ENCODE assay signal across 12 mouse cellular contexts in the genomic region with DNA sequence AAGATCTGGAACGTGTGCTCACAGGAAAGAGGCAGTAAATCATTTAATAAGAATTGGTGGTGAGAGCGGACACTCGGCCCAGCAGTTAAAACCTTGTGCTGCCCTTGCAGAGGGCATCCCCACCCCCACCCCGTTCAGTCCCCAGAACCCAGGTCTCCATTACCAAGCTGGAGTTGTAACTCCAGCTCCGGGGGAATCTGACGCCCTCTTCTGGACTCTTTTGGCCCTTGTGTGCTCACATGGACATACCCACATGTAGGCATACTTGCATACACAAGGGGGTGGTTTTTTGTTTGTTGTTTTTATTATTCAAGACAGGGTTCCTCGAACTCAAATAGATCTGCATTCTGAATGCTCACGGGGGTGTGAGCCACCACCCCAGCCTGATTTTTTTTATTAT.
DNase-seq lines count a peak whose midpoint lies in the region; ATAC-seq lines count a peak whose summit lies in the region.
"Had no signal": no experiment of that assay in that cellular context is flagged by ENCODE, and none has a peak within 500 bp of the region (broad histone marks: within the 10 kb centered on the region; RNA-seq: fewer than 3 reads in every experiment).

No protein-coding gene starts in this region.

- peak; percentile 24 for DNase-seq in CD4-positive, CD25-positive, alpha-beta regulatory T cell, adult 2 months (ENCODE audit: low read depth, low spot score)
- DNase-seq in A20 (ENCODE audit: low read depth, low spot score) (peak; percentile 75), ZHBTc4 (ENCODE audit: low read depth, low spot score) (peak; percentile 76)
- DNase-seq in left cerebral cortex, postnatal 25 days (ENCODE audit: low spot score in 2 of 2) = no peak
- no peak for DNase-seq in natural killer cell, adult 2 months (ENCODE audit: low spot score in 2 of 2)

- H3K4me2 ChIP-seq in kidney, embryonic 16.5 days (replicated peaks; ENCODE audit: low read depth, low read length) = no peak overlapping the region
- H3K4me2 ChIP-seq in kidney, embryonic 14.5 days (replicated peaks; ENCODE audit: low read depth, low read length) = no peak overlapping the region
- H3K4me2 ChIP-seq: liver, embryonic 15.5 days; neural tube, embryonic 13.5 days had no signal

- 0 out of 2 replicates have a peak overlapping the region, but pooled peaks have one; percentile 51 for H3K9ac ChIP-seq in kidney, embryonic 16.5 days (replicated peaks; ENCODE audit: low read length)
- H3K9ac ChIP-seq in kidney, embryonic 14.5 days (ENCODE audit: low read depth, low read length) = no peak overlapping the region
- H3K9ac ChIP-seq: liver, embryonic 15.5 days; neural tube, embryonic 13.5 days had no signal

- peaks cover 7% of the 10 kb centered on the region; the same call in 1 of the 2 replicates for H3K4me1 ChIP-seq in kidney, embryonic 16.5 days (ENCODE audit: insufficient read depth, low read length)
- H3K4me1 ChIP-seq in kidney, embryonic 14.5 days (ENCODE audit: control insufficient read depth, insufficient read depth, low read length) = peaks cover under 1% of the 10 kb centered on the region

- intact Hi-C loops in left cerebral cortex, postnatal 25 days (cut with DNase I) = loop anchor here (1.0 to 10.0 kb wide), 4 partner anchors 123 to 529 kb away; a partner anchor contains a TSS

- ATAC-seq in CD4-positive, CD25-positive, alpha-beta regulatory T cell, adult 4 months = no peak
- no peak for ATAC-seq in kidney, embryonic 16.5 days (ENCODE audit: low FRiP score, low TSS enrichment)
- no peak for ATAC-seq in kidney, embryonic 14.5 days (ENCODE audit: low FRiP score, low TSS enrichment)

- no peaks in the 10 kb centered on the region for H3K27me3 ChIP-seq in kidney, embryonic 16.5 days (ENCODE audit: insufficient read depth, low read length)
- H3K27me3 ChIP-seq in kidney, embryonic 14.5 days (ENCODE audit: control insufficient read depth, insufficient read depth, low read length) = no peaks in the 10 kb centered on the region
- H3K27me3 ChIP-seq: neural tube, embryonic 13.5 days had no signal

- peak overlapping the region; percentile 51; the same call in 1 of the 2 replicates for H3K27ac ChIP-seq in kidney, embryonic 16.5 days (ENCODE audit: low read length)
- no peak overlapping the region for H3K27ac ChIP-seq in kidney, embryonic 14.5 days (ENCODE audit: low read depth, low read length)
- H3K27ac ChIP-seq: liver, embryonic 15.5 days; neural tube, embryonic 13.5 days had no signal

- H3K9me3 ChIP-seq in kidney, embryonic 16.5 days (ENCODE audit: low read length) = no peaks in the 10 kb centered on the region
- no peaks in the 10 kb centered on the region for H3K9me3 ChIP-seq in kidney, embryonic 14.5 days (ENCODE audit: control insufficient read depth, low read length)
- H3K9me3 ChIP-seq: liver, embryonic 15.5 days; megakaryocyte, embryonic 14.5 days; neural tube, embryonic 13.5 days had no signal

- H3K4me3 ChIP-seq in kidney, embryonic 16.5 days (ENCODE audit: low read length) = no peak overlapping the region
- no peak overlapping the region for H3K4me3 ChIP-seq in kidney, embryonic 14.5 days (ENCODE audit: low read length)
- H3K4me3 ChIP-seq: erythroblast, embryonic 14.5 days; liver, embryonic 15.5 days; megakaryocyte, embryonic 14.5 days; neural tube, embryonic 13.5 days had no signal

- H3K36me3 ChIP-seq in kidney, embryonic 16.5 days (ENCODE audit: insufficient read depth, low read length) = no peaks in the 10 kb centered on the region
- no peaks in the 10 kb centered on the region for H3K36me3 ChIP-seq in kidney, embryonic 14.5 days (ENCODE audit: control insufficient read depth, insufficient read depth, low read length)
- H3K36me3 ChIP-seq: liver, embryonic 15.5 days; neural tube, embryonic 13.5 days had no signal

- 41% methylated on average over 8 of the region's 8 CpGs for WGBS in kidney, embryonic 16.5 days
- whole genome bisulfite sequencing in kidney, embryonic 14.5 days = 40% methylated on average over 8 of the region's 8 CpGs

Comparison
In these comparisons a context has a peak if more than half of its experiments do, and no peak if none do; other contexts are left out.
1. DNase-seq: peak in CD4-positive, CD25-positive, alpha-beta regulatory T cell, adult 2 months (single experiment), A20 (single experiment) and ZHBTc4 (single experiment); none in left cerebral cortex, postnatal 25 days (0 of 2) and natural killer cell, adult 2 months (0 of 2).